Mouse (Mus musculus): Measurements from ENCODE around the gene Casp1.

Casp1 gene

DNA sequence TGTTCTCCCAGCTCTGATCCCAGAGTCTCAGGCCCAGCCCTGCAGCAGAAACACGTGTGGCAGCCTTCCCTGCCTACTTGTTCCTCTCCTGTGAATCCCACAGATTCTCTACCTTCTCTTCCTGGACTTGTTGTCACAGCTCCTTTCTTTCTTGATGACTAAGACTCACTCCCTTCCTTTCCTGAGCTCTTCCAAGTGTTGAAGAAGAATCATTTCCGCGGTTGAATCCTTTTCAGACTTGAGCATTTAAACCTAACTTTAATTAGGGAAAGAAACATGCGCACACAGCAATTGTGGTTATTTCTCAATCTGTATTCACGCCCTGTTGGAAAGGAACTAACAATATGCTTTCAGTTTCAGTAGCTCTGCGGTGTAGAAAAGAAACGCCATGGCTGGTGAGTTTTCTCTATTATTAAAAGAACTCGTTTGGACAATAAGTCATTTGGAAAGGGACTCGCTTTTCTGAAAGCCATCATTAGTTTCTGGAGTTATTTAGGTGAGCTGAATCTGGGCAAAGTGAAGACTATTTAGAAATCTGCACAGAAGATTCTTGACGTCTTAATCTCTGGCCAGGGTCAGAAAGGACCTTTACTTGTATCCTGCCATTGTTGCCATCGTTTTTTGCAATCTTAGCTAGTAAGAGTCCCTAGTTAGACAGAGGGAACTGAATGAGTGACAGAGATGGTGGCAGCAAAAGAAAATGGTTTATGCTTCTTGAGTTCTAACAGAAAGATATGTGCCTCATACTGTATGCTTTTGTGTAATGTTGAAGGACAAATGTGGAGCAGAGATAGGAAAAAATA, at the start of gene Casp1:
Gene Casp1 (plus strand): TSS at position 189 of the 803 bp plus-strand sequence.
- no peak for DNase-seq

DNA sequence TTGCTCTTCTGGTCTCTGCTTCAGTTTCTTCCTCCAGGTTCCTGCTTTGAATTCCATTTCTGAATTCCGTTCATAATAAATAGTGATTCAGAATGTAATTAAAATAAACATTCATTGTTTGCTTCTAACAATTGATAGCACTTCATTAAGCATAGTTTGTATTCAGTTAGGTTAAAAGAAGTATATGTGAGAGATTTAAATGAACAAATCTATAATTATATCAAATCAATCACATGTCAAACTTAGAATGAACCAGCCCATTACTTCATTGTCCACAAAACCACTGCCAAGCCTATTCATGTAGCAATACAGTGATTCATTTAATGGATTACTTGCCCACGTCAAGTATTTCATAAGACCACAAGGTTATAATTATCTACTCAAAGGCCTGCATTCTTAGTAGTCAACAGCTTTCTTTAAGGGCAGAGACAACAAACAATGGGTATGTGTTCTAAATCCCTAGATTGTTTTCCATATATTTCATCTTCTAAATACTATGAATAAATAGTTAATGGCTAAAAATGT, 34.3 kb upstream of the Casp1 start:
- DNase-seq = no peak

DNA sequence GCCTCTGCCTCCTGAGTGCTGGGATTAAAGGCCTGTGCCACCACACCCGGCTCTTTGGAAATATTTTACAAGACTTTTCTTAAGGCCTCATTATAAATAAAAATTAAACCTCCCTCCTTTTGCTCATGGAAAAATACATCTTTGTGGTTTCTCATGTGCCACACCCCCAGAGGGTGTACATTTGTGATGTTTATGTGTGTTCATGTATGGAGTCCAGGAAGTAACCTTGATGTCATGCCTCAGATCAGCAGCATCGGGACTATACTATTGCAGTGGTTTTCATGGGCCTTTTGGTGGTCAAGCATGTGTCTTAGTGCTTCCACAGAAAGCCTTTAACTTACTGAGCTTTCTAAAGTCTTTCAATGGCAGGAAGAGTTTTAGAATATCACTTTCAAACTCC, 28.0 kb upstream of the Casp1 start:
- no peak for DNase-seq

DNA sequence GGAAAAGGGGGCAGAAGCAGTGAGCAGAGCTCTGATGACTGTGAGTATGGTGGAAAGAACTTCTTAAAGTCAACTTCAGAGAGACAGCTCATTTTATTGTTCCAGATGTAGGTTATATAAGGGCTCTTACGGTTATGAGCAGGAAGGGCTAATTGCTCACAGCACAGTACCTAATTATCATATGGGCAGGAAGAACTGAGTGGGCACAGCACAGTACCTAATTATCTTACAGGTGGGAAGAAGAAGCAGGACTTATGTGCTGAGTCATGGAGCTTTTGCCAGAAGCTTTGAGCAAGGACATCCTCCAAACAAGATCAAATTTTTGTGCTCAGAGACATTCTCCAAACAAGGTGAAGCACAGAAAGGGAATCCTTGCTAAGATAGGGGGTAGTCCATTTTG, 27.4 kb upstream of the Casp1 start:
- DNase-seq = no peak

DNA sequence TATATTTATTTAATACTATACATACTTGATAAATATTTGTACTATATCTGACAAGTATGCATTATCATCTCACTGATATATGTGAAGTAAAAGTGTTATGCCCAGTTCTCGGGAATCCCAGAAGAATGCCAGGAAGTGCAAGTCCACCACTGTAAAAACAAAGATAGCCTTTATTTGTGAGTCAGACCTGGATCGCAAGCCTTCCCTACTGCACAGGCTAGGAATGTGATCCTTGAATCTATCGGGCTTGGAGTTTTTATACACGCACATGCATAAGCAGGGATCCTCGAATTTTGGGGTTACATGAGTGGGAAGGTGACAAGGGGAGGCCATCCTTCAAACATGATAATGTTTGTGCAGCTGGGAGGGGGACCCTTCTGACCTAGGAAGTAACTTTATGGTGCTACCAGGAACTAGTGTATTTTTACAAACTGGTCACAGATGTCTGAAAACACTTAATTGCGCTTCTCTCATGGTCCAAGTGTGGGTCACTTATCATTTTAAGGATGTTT, 26.9 kb upstream of the Casp1 start:
- DNase-seq = no peak

DNA sequence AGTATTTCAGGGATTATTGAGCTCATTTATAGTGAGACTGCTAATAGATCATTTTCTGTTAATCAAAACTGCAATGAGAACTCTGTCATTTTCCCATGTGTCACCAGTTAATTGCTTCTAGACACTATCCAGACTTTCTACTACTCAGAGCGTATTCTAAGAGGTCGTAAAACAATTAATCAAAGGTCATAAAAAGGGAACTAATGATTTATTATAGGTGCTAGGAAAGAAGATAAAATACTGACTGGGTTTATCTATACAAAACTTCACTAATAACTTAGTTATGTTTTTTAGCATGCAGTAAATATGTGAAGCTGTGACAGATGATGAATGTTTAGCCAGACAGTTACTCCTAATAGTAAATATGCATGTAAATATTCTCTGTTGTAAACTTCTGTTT, 12.2 kb upstream of the Casp1 start:
- DNase-seq = no peak

DNA sequence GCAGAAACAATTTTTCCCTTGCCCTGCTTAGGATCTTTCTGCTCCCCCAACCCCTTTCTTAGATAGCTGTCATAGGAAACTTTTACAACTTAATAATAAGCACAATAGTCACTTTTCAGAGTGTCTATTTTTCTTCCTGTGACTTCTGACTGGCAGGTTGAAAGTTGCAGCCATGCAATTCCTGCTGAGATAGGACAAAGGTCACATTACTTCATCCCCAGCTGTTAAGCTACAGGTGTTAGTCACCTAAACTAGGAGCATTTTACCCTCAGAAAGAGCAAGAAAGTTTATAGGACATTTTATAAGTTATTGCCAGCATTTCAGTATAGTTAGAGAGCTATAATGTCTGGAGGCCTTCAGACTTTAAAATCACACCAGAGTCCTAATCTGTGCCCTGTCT, 11.7 kb upstream of the Casp1 start:
- no peak for DNase-seq

DNA sequence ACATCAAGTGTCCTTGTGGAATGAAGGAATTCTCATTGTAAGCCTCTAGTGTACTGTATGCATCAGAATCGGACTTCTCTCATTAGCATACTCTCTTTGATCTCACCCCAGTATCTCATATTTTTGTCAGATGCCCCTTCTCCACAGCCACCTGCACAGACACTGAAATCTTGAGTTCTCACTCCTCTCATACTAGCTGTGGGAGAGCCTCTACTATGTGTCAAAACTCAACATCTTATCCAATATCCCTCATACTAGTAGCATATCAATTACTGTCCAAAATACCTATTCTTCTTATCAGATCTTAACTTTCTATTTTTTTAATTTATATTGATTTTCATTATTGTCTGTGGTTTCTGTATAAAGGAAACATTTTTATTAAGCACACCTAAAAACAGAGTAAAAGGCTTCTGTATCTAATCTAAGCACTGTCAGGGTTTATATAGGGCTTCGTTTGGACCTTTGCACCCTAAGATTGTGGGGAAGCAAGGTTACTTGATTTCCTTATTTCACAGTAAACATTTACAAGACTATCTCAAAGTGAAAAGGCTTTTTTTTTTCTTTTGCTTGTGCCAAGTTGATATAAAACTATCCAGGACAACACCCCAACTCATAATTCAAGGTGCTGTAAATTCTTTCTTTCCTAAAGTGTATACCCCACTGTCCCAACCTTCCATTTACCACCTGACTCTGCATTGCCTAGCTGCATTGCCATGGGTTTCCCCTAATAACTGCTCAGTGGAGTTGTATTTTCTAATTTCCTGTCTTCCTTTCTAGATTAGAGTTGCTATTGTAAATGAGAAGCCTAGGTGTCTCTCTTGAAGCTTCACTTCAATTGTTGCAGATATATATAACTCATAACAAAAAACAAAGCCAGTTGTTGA, 1.7 kb upstream of the Casp1 start:
- no peak for DNase-seq

DNA sequence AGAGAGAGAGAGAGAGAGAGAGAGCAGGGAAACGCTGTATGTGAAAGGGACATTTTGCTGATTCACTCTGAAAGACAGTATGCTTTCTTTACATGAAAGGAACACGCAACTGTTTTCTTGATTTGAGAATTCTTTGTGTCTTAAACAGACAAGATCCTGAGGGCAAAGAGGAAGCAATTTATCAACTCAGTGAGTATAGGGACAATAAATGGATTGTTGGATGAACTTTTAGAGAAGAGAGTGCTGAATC, 740 bp downstream of the Casp1 start:
- no peak for DNase-seq

DNA sequence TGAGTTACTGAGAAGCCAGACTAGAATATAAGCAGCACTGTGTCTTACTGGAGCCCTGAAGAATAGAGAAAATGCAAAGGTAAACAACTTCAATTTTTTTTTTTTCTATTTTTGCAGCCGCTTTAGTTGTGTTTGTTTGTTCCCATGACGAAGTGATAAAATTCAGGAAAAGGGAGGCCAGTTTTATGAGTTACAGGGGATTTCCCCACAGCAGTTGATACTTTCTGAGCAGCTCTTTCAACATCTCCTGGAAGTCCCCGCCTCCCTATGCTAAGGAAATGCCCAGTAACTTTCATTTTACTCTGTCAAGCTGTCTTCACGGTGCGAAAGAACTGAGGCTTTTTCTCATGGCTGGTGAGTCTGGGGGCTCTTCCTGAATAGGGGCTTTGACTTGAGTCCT, 10.2 kb downstream of the Casp1 start, which contains the start of gene Casp4:
Gene Casp4 (plus strand): TSS at position 268 of the 400 bp plus-strand sequence.
- DNase-seq = no peak

DNA sequence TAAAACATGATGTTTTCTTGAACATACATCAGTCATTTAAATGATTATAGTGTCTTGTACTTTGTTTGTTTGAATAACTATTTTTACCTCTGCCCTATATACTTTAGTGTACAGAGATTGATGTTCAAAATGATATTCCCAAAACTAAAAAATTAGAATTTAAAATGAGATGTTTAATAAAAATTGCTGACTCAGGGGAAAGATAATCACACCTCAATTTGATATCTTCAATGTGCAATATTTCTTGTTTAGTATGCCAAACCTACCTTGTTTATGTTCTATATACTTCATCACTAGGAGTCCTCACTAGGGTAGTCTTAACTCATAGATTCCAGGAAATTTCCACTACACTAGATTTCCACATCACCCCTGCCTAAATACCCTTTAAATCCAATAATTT, 11.8 kb downstream of the Casp1 start:
- DNase-seq = no peak

DNA sequence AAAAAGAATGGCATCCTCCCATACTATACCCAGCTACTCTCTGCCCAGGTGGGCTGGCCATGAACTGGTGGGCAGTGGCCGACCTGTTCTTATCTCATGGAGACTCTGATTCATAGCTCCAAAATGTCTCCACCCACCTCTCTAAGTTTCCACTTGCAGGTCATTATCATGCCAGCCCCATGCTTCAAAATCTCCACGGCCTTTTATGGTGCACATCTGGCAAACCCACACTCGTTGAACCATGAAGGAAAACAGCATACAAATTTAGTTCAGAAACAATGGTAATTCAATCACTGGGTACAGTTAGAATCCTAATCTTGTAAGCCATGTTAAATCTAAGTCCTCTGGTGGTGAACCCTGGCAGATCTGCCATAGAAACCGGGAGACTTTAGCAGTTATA, 13.1 kb downstream of the Casp1 start:
- no peak for DNase-seq

DNA sequence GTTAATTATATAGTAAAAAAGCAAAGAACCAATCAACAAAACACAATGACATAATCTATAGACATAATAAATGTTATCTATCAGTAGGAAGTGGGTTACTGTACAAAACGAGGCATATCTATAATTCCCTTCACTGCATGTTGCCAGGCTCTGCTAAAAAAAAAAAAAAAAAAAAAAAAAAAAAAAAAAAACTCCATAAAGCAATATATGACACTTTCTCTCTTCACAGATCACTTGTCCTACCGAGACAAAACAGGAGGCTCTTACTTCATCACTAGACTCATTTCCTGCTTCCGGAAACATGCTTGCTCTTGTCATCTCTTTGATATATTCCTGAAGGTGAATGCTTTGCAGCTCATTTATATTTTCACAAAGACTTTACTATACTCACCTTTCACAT, 29.9 kb downstream of the Casp1 start:
- DNase-seq = no peak

DNA sequence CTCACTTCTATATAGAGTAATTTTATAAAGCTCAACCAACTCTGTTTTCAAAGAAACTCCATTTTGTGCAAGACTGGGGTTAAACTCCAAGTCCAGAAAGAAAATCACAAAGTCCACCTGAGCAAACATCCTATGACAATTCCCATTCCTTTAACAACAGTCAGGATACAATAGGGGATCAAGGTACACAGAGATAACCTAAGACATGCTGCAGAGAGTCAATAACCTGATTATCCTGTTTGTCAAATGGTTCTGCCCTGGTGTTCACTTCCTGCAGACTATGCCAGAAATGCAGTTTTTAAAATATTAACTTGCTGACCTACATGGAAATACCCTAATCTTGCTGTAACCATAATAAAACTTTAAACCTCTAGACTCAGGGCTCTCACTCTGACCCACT, 34.1 kb downstream of the Casp1 start:
- no peak for DNase-seq

DNA sequence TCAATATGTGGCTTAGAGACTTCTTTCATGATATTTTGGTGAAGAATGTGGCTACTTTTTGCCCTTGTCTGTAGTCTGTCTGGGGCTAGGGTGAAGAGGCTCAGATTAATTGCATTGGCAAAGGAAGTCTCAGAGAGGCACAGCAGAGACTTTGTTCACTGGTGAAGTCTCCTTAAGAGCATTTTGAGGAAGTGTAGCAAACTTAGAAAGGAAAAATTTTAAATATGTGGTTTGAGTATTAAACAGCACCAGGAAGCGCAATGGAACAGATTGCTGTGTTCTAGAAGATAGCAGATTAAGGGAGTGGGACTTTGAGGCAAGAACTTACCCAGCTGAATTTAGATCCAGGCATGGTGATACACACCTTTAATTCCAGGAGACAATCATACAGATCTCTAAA, 35.1 kb downstream of the Casp1 start:
- no peak for DNase-seq

DNA sequence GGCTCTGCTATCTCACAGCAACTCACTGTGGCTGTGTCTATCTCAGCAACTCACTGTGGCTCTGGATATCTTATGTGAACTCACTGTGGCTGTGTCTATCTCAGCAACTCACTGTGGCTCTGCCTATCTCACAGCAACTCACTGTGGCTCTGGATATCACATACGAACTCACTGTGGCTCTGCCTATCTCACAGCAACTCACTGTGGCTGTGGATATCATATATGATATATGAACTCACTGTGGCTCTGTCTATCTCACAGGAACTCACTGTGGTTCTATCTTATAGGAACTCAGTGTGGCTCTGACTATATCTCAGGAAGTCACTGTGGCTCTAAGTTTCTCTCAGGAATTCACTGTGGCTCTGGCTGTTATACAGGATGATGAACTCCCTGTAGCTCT, 44.8 kb downstream of the Casp1 start:
- DNase-seq = no peak

DNA sequence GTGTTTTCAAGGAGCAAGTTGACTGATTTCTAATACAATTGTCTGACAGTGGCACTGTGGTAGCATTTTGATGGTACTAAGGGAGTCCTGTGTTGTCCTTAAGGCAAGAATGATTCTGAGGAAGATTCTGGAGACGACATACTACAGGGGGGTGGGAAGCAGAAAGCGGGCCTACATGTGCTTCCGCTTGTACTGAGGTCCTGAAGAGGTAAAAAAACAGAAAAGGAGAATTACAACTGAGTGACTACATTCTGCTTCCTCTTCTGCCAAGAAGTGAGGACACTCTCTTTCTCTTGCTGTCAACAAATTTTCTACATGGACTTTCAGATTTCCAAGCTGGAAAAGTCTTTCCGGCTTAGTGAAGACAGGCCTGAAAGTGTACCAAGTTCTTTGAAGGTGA, 45.8 kb downstream of the Casp1 start:
- no peak for DNase-seq

DNA sequence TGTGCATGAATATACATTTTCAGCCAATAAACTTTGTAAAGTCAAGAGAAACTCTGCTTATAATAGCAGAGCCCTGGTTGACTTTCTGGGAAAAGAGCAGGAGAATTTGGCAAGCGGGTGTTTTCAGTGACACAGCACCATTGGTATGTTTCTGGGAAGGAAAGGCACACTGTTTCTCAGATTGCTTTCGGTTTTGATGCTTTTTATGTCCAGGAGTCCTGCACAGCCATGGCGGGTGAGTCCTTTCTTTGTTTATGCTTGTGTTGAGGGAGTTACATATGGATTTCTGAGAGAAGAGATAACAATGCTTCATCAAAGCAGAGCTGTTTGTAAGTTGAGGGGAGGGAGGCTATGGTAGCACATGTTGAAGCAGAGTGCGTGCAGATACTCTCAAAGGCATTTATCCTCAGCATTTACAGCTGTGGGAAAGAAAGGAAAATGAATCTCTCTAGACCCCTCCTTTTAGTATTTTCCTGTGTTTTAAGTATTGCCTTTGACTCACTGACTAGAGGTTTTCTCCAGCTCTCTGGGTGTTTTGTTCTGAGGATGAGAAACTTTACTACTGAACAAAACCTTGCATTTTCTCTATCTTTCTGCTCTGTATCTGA, 47.1 kb downstream of the Casp1 start, which contains the start of gene Casp12:
Gene Casp12 (plus strand): TSS at position 140 of the 608 bp plus-strand sequence.
- no peak for DNase-seq

DNA sequence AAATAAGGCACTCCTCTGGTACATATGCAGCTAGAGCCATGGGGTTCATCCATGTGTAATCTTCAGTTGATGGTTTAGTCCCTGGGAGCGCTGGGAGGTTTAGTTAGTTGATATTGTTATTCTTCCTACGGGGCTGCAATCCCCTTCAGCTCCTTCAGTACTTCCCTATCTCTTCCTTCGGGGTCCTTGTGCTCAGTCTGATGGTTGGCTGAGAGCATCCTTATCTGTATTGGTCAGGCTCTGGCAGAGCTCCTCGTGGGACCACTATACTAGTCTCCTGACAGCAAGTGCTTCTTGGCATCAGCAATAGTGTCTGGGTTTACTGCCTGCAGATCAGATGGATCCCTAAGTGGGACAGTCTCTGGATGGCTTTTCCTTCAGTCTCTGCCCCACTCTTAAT, 49.1 kb downstream of the Casp1 start:
- no peak for DNase-seq

DNA sequence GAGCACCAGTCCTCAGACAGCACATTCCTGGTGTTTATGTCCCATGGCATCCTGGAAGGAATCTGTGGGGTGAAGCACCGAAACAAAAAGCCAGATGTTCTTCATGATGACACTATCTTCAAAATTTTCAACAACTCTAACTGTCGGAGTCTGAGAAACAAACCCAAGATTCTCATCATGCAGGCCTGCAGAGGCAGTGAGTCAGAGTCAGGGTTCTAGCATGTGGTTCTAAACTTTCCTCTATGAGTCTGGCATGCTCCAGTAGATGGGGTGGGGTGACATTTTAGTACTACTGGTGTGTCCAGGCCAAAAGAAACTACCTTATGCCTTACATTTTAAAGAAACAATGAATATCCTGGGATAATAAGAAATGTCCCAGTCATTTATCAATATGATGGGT, 55.4 kb downstream of the Casp1 start:
- no peak for DNase-seq

DNA sequence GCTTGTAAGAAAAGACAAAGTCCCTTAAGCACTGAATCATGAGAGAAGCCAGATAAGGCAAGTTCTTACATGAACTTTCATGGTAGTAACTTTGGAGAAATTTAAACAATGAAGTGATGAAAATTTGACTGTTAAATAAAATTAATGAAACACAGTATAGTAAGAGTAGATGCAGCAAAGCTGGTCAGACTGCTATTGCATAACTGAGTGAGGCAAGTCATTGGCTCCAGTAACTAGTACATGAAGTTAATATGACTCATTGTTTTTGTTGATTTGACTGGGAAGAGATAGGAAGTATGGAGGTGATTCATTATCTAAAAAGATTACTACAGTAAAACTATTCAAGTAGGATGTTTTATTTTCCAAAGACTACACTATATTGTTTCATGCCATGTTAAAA, 58.5 kb downstream of the Casp1 start:
- DNase-seq = no peak

Measured in embryo, embryonic 11 days (tissue).